8 mouse cellular contexts compared by ENCODE assay signal in genomic region chr13:59584947-59585647, GRCm38 (mm10). TPM values are rescaled to one million over a fixed set of nuclear protein-coding genes. Genes with fewer than 3 reads are reported as not detected.
DNase-seq lines count a peak whose midpoint lies in the region; ATAC-seq and TF ChIP-seq lines count a peak whose summit lies in the region.

Gene Agtpbp1, minus strand, starts transcription at chr13:59585227.
Gene Naa35, plus strand, starts transcription at chr13:59585259.

- DNase-seq in CD8-positive naive resting alpha-beta T cell, adult 2 months (ENCODE audit: low read depth in 2 of 2, low spot score in 2 of 2) = peak; percentile 99
- DNase-seq in c-Kit-positive CD71-negative TER-119-negative erythroid progenitor cells, embryonic 14.5 days (ENCODE audit: low read depth) = peak; percentile 100
- DNase-seq in forebrain, embryonic 10.5 days (ENCODE audit: extremely low spot score, low spot score) = peak; percentile 99
- peak; percentile 100 for DNase-seq in kidney, postnatal 25 days
- DNase-seq in liver, embryonic 14.5 days (ENCODE audit: low read depth in 3 of 3, low spot score in 3 of 3) = peak; percentile 99
- DNase-seq in neural tube, embryonic 11.5 days (ENCODE audit: low spot score) = peak; percentile 99
- DNase-seq in stomach, postnatal 0 days (ENCODE audit: low spot score) = peak; percentile 99

- peak within 1 kb of the TSS; percentile 84 for H3K4me2 ChIP-seq in heart, embryonic 15.5 days
- H3K4me2 ChIP-seq in liver, embryonic 14.5 days (ENCODE audit: low read depth) = peak within 1 kb of the TSS; percentile 100
- peak within 1 kb of the TSS; percentile 92 for H3K4me2 ChIP-seq in neural tube, embryonic 11.5 days (ENCODE audit: low read depth)
- peak within 1 kb of the TSS; percentile 96 for H3K4me2 ChIP-seq in stomach, postnatal 0 days (replicated peaks; ENCODE audit: low read depth)

- H3K9me3 ChIP-seq in forebrain, embryonic 10.5 days = no peaks in the 10 kb centered on the region
- H3K9me3 ChIP-seq in heart, embryonic 15.5 days (replicated peaks) = no peaks in the 10 kb centered on the region
- H3K9me3 ChIP-seq in liver, embryonic 14.5 days (ENCODE audit: control insufficient read depth, low read length) = no peaks in the 10 kb centered on the region
- no peaks in the 10 kb centered on the region for H3K9me3 ChIP-seq in neural tube, embryonic 11.5 days (ENCODE audit: control insufficient read depth, low read length)
- no peaks in the 10 kb centered on the region for H3K9me3 ChIP-seq in stomach, postnatal 0 days (ENCODE audit: control insufficient read depth, low read length)

- peak within 1 kb of the TSS; percentile 94 for H3K27ac ChIP-seq in forebrain, embryonic 10.5 days
- H3K27ac ChIP-seq in heart, embryonic 15.5 days = peak within 1 kb of the TSS; percentile 77
- peak within 1 kb of the TSS; percentile 62 for H3K27ac ChIP-seq in liver, embryonic 14.5 days
- 0 out of 2 replicates have a peak within 1 kb of the TSS, but pooled peaks have one; percentile 35 for H3K27ac ChIP-seq in neural tube, embryonic 11.5 days (ENCODE audit: low read depth, low read length)
- peak within 1 kb of the TSS; percentile 87 for H3K27ac ChIP-seq in stomach, postnatal 0 days (replicated peaks)

- under 1% methylated on average over 82 of the region's 83 CpGs for WGBS in forebrain, embryonic 10.5 days
- WGBS in heart, embryonic 15.5 days = under 1% methylated on average over 81 of the region's 83 CpGs
- under 1% methylated on average over 78 of the region's 83 CpGs for WGBS in liver, embryonic 14.5 days (ENCODE audit: insufficient replicate concordance)
- under 1% methylated on average over 72 of the region's 83 CpGs for WGBS in neural tube, embryonic 11.5 days
- WGBS in stomach, postnatal 0 days = under 1% methylated on average over 75 of the region's 83 CpGs

- H3K4me1 ChIP-seq in forebrain, embryonic 10.5 days = peaks cover 31% of the 10 kb centered on the region
- H3K4me1 ChIP-seq in heart, embryonic 15.5 days (replicated peaks) = peaks cover 23% of the 10 kb centered on the region
- peaks cover 11 to 28% of the 10 kb centered on the region in 2 experiments for H3K4me1 ChIP-seq in liver, embryonic 14.5 days (replicated peaks; ENCODE audit: control insufficient read depth in 2 of 2, insufficient read depth in 2 of 2, low read length in 1 of 2)
- peaks cover 11% of the 10 kb centered on the region for H3K4me1 ChIP-seq in neural tube, embryonic 11.5 days (ENCODE audit: control insufficient read depth, insufficient read depth, low read length)
- H3K4me1 ChIP-seq in stomach, postnatal 0 days (replicated peaks; ENCODE audit: control insufficient read depth, insufficient read depth) = 0 out of 2 replicates have a peak, but pooled peaks cover 2% of the 10 kb centered on the region

- H3K36me3 ChIP-seq in forebrain, embryonic 10.5 days (replicated peaks) = peaks cover 33% of the 10 kb centered on the region
- H3K36me3 ChIP-seq in heart, embryonic 15.5 days = peaks cover 13% of the 10 kb centered on the region
- H3K36me3 ChIP-seq in liver, embryonic 14.5 days (replicated peaks; ENCODE audit: control insufficient read depth, insufficient read depth, low read depth) = no peaks in the 10 kb centered on the region; the same call in 1 of the 2 replicates
- H3K36me3 ChIP-seq in neural tube, embryonic 11.5 days (ENCODE audit: control insufficient read depth, insufficient read depth, low read length) = peaks cover 4% of the 10 kb centered on the region; the same call in 1 of the 2 replicates
- no peaks in the 10 kb centered on the region for H3K36me3 ChIP-seq in stomach, postnatal 0 days (ENCODE audit: control insufficient read depth, insufficient read depth, low read length)

- H3K4me3 ChIP-seq in forebrain, embryonic 10.5 days = peak within 1 kb of the TSS; percentile 97
- peak within 1 kb of the TSS; percentile 79 for H3K4me3 ChIP-seq in heart, embryonic 15.5 days
- peak within 1 kb of the TSS; percentile 84 to 90 for H3K4me3 ChIP-seq in liver, embryonic 14.5 days (ENCODE audit: insufficient read depth in 1 of 2, low read depth in 2 of 2, low read length in 2 of 2)
- H3K4me3 ChIP-seq in neural tube, embryonic 11.5 days (ENCODE audit: low read depth, low read length) = peak within 1 kb of the TSS; percentile 95
- peak within 1 kb of the TSS; percentile 77 for H3K4me3 ChIP-seq in stomach, postnatal 0 days (ENCODE audit: low read depth, low read length)

- H3K27me3 ChIP-seq in forebrain, embryonic 10.5 days (ENCODE audit: poor library complexity, severe bottlenecking) = no peaks in the 10 kb centered on the region
- no peaks in the 10 kb centered on the region for H3K27me3 ChIP-seq in heart, embryonic 15.5 days
- H3K27me3 ChIP-seq in liver, embryonic 14.5 days (ENCODE audit: control insufficient read depth, insufficient read depth, low read length) = no peaks in the 10 kb centered on the region
- no peaks in the 10 kb centered on the region for H3K27me3 ChIP-seq in neural tube, embryonic 11.5 days (ENCODE audit: control insufficient read depth, insufficient read depth, low read length)
- H3K27me3 ChIP-seq in stomach, postnatal 0 days (ENCODE audit: control insufficient read depth, insufficient read depth, low read length) = no peaks in the 10 kb centered on the region

- TF ChIP-seq EP300 in liver, embryonic 14.5 days (IDR thresholded peaks at IDR 0.05; ENCODE audit: low read depth) = peak; percentile 83
- TF ChIP-seq EP300 in stomach, postnatal 0 days (optimal IDR thresholded peaks at IDR 0.05) = peak; percentile 99

- TF ChIP-seq CTCF in liver, embryonic 14.5 days (IDR thresholded peaks at IDR 0.05; ENCODE audit: low read depth) = no peak
- no peak for TF ChIP-seq CTCF in stomach, postnatal 0 days (IDR thresholded peaks at IDR 0.05; ENCODE audit: low read depth)

- ATAC-seq in heart, embryonic 15.5 days (replicated peaks; ENCODE audit: insufficient number of reproducible peaks, insufficient read depth, low FRiP score, low read depth) = peak; percentile 96
- peak; percentile 95 for ATAC-seq in liver, embryonic 14.5 days (ENCODE audit: insufficient read depth)
- peak; percentile 98 for ATAC-seq in neural tube, embryonic 11.5 days (ENCODE audit: insufficient read depth, low FRiP score, low TSS enrichment)
- peak; percentile 98 for ATAC-seq in stomach, postnatal 0 days (ENCODE audit: low FRiP score, low TSS enrichment)

- peak within 1 kb of the TSS; percentile 87 for H3K9ac ChIP-seq in heart, embryonic 15.5 days
- H3K9ac ChIP-seq in liver, embryonic 14.5 days (replicated peaks) = peak within 1 kb of the TSS; percentile 87
- peak within 1 kb of the TSS; percentile 91 for H3K9ac ChIP-seq in neural tube, embryonic 11.5 days (ENCODE audit: low read length)
- peak within 1 kb of the TSS; percentile 77 for H3K9ac ChIP-seq in stomach, postnatal 0 days (ENCODE audit: low read length)

RNA-seq across cellular contexts. Expression of gene Agtpbp1, which starts in this region (rescaled TPM):
- polyA plus RNA-seq in forebrain, embryonic 10.5 days (2016; fragmentation: Nextera tagmentation; extraction: Ambion mirVana) = 12.6 and 13.6 TPM in 2 replicates
- polyA plus RNA-seq in heart, embryonic 15.5 days (2015; fragmentation: Nextera tagmentation; extraction: Ambion mirVana) = 11.7 and 13.2 TPM in 2 replicates
- polyA plus RNA-seq in liver, embryonic 14.5 days (2012; rRNA removed) = 4.8 and 5.3 TPM in 2 replicates
- 9.6 and 10.3 TPM in 2 replicates for polyA plus RNA-seq in liver, embryonic 14.5 days (2014; fragmentation: Nextera tagmentation; extraction: Ambion mirVana)
- polyA plus RNA-seq in neural tube, embryonic 11.5 days (2014; fragmentation: Nextera tagmentation; extraction: Ambion mirVana) = 24.6 and 33.5 TPM in 2 replicates
- polyA plus RNA-seq in stomach, postnatal 0 days (2015; fragmentation: Nextera tagmentation; extraction: Ambion mirVana) = 10.2 and 12.4 TPM in 2 replicates

RNA-seq across cellular contexts. Expression of gene Naa35, which starts in this region (rescaled TPM):
- polyA plus RNA-seq in forebrain, embryonic 10.5 days (2016; fragmentation: Nextera tagmentation; extraction: Ambion mirVana) = 116 and 117 TPM in 2 replicates
- polyA plus RNA-seq in heart, embryonic 15.5 days (2015; fragmentation: Nextera tagmentation; extraction: Ambion mirVana) = 69.6 and 85.3 TPM in 2 replicates
- polyA plus RNA-seq in liver, embryonic 14.5 days (2012; rRNA removed) = 12.0 and 12.6 TPM in 2 replicates
- polyA plus RNA-seq in liver, embryonic 14.5 days (2014; fragmentation: Nextera tagmentation; extraction: Ambion mirVana) = 23.2 and 27.1 TPM in 2 replicates
- polyA plus RNA-seq in neural tube, embryonic 11.5 days (2014; fragmentation: Nextera tagmentation; extraction: Ambion mirVana) = 115 and 118 TPM in 2 replicates
- polyA plus RNA-seq in stomach, postnatal 0 days (2015; fragmentation: Nextera tagmentation; extraction: Ambion mirVana) = 58.8 and 63.2 TPM in 2 replicates

Comparison
In these comparisons a context has a peak if more than half of its experiments do, and no peak if none do; other contexts are left out.
1. Peak in every context shown above with its lines: DNase-seq, ATAC-seq, H3K4me3 ChIP-seq and H3K27ac ChIP-seq.
2. H3K27ac ChIP-seq: peak in every context shown above with its lines; median percentile 94 in forebrain, embryonic 10.5 days; 87 in stomach, postnatal 0 days; 77 in heart, embryonic 15.5 days; 62 in liver, embryonic 14.5 days; 35 in neural tube, embryonic 11.5 days.